Mouse (Mus musculus) intestine, embryonic 16.5 days (tissue): ENCODE results near the gene Zfp983. TPM values are rescaled to one million over a fixed set of nuclear protein-coding genes. Genes with fewer than 3 reads are reported as not detected.
"Not testable (repeated sequence)": the region's sequence is repeated elsewhere in the genome, so short reads cannot be mapped to it uniquely, and the experiment has no call there.

Experiments
- ATAC-seq: fragments of 200-750 bp; cut with Nextera tagmentation; 2 replicates; pipeline ENCODE4 v1.8.0; 2017; ENCODE audit warnings: moderate TSS enrichment, moderate library complexity
- H3K27ac ChIP-seq: fragments of 300-500 bp; sonication (generic); 2 replicates; pipeline ENCODE4 v1.5.1; 2014; ENCODE audit warnings: mild to moderate bottlenecking, low read length
- H3K27me3 ChIP-seq: fragments of 300-500 bp; sonication (generic); replicated peaks from 2 replicates; pipeline ENCODE4 v1.6.1; 2014; ENCODE audit warnings: low read length, control low read depth, mixed read lengths; ENCODE audit not compliant: control insufficient read depth, insufficient read depth
- H3K36me3 ChIP-seq: fragments of 300-500 bp; sonication (generic); 2 replicates; pipeline ENCODE4 v1.6.1; 2014; ENCODE audit warnings: low read length, control low read depth; ENCODE audit not compliant: control insufficient read depth, insufficient read depth
- H3K4me1 ChIP-seq: fragments of 300-500 bp; sonication (generic); 2 replicates; pipeline ENCODE4 v1.6.1; 2014; ENCODE audit warnings: low read length, control low read depth, mixed read lengths; ENCODE audit not compliant: control insufficient read depth, insufficient read depth
- H3K4me2 ChIP-seq: fragments of 300-500 bp; sonication (generic); 2 replicates; pipeline ENCODE4 v1.6.1; 2014; ENCODE audit warnings: low read depth, low read length, control low read depth
- H3K4me3 ChIP-seq: fragments of 300-500 bp; sonication (generic); 2 replicates; pipeline ENCODE4 v1.5.1; 2014; ENCODE audit warnings: mild to moderate bottlenecking, low read length
- H3K9ac ChIP-seq: fragments of 300-500 bp; sonication (generic); 2 replicates; pipeline ENCODE4 v1.6.1; 2014; ENCODE audit warnings: low read depth, low read length
- H3K9me3 ChIP-seq: fragments of 300-500 bp; sonication (generic); 2 replicates; pipeline ENCODE4 v1.6.1; 2016; ENCODE audit warnings: low read length, control low read depth; ENCODE audit not compliant: control insufficient read depth
- WGBS: fragments of 180-500 bp; shearing (Covaris S2); extraction: QIAGEN DNeasy Blood & Tissue Kit; methylation state at CpG from one replicate; pipeline ENCODE4 v1.1.7; 2014; 5-methylcytosine and 5-hydroxymethylcytosine counted together
- polyA plus RNA-seq: library from polyadenylated mRNA; unstranded; fragments of >200 nt; fragmentation: Nextera tagmentation; extraction: Ambion mirVana; gene quantifications from 2 replicates; pipeline ENCODE4 v1.2.1, GENCODE M21; 2015

The Zfp983 gene
- polyA plus RNA-seq, 1 experiment from 2014 or later = 3.4 TPM

DNA sequence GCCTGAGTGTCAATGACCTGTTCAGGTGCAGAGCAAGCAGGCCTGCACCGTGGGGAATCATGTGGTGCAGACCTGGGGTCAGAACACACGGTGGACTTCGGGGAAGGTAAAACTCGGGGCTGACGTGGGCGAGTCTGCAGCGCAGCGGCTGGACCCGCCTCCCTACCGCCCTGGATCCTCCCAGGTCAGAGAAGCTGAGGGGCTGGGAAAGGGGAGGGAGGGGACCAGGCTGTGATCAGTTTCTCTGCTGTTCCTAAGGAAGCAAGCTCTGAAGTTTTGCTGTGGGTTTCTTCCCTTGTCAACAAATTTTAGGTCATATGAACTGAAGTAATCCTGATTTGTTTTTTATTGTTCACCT, 29.6 kb downstream of the Zfp983 start:
- peak overlapping the region; percentile 49 for H3K4me2 ChIP-seq

GRCm38 (mm10) chr17:21691560-21691959, 41.1 kb downstream of the Zfp983 start, which contains the start of gene Gm10226:
Gene Gm10226, plus strand, starts transcription at chr17:21691860.
- Histone ChIP-seq H3K4me3 (no peak within 1 kb of the TSS), H3K4me2 (no peak within 1 kb of the TSS), H3K27me3 (no peaks in the 10 kb centered on the region), H3K4me1 (no peaks in the 10 kb centered on the region), H3K27ac (no peak within 1 kb of the TSS), H3K9me3 (no peaks in the 10 kb centered on the region), H3K36me3 (no peaks in the 10 kb centered on the region), H3K9ac (no peak within 1 kb of the TSS)
- no peak for ATAC-seq
- 91% methylated on average over 3 of the region's 3 CpGs for WGBS

More for the DNA sequence above, 29.6 kb downstream of the Zfp983 start:
- peak overlapping the region; percentile 53 for H3K4me3 ChIP-seq
- H3K27ac ChIP-seq = peak overlapping the region; percentile 79; the same call in 1 of the 2 replicates
- not testable (repeated sequence) for H3K4me1 ChIP-seq, H3K9me3 ChIP-seq, H3K27me3 ChIP-seq, H3K36me3 ChIP-seq
- peak overlapping the region; percentile 59 for H3K9ac ChIP-seq
- ATAC-seq = peak; percentile 91
- WGBS = 0% methylated on average over 10 of the region's 10 CpGs

DNA sequence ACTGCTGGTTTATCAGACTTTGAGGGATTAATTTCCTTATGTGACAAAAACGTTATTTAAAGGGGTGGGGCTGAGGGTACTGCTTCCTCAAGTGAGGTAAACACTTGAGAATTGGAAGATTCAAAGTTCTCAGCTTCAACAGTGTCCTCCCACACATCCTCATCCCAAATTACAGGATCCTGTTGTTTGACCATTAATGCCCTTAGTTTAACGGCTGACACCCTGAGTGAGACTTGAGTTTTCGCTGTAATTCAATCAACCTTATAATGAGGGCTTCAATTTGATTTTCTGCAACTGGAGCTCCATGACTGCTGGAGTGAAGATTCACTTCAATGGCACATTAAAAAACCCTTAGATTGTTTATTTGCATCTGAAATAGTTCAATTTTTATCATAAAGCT, 42.9 kb downstream of the Zfp983 start:
- H3K4me2 ChIP-seq = no peak overlapping the region
- WGBS = 72% methylated on average over 3 of the region's 3 CpGs
- H3K9ac ChIP-seq = no peak overlapping the region
- H3K27ac ChIP-seq = no peak overlapping the region
- no peaks in the 10 kb centered on the region for H3K36me3 ChIP-seq
- ATAC-seq = no peak
- H3K4me1 ChIP-seq = no peaks in the 10 kb centered on the region
- H3K4me3 ChIP-seq = no peak overlapping the region
- H3K27me3 ChIP-seq = no peaks in the 10 kb centered on the region
- H3K9me3 ChIP-seq = no peaks in the 10 kb centered on the region

DNA sequence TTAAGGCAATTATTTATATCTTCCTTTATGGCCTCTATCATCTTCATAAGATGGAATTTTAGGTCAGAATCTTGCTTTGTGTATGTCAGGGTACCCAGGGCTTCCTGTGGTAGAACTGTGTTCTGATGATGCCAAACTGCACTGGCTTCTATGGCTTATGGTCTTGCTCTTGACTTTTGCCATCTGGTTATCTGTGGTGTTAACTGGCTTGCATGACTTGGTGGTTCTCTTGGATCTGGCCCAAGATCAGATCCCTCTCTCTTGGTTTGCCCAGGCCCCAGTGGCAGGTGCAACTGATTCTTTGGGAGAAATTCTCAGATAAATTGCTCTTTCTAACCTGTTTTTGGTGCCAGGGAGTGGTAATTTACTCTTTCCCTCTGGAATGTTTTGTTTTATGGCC, 45.6 kb downstream of the Zfp983 start:
- Histone ChIP-seq H3K9ac (no peak overlapping the region), H3K27ac (no peak overlapping the region), H3K4me2 (no peak overlapping the region), H3K4me3 (no peak overlapping the region), H3K4me1 (no peaks in the 10 kb centered on the region), H3K27me3 (no peaks in the 10 kb centered on the region), H3K9me3 (no peaks in the 10 kb centered on the region), H3K36me3 (no peaks in the 10 kb centered on the region)
- ATAC-seq = no peak

GRCm38 (mm10) chr17:21702281-21703240, 52.1 kb downstream of the Zfp983 start:
- H3K36me3 ChIP-seq = no peaks in the 10 kb centered on the region
- H3K27me3 ChIP-seq = no peaks in the 10 kb centered on the region
- 0 out of 2 replicates have a peak, but pooled peaks cover 2% of the 10 kb centered on the region for H3K4me1 ChIP-seq
- H3K27ac ChIP-seq = no peak overlapping the region
- ATAC-seq = peak; percentile 26; the same call in 1 of the 2 replicates
- no peak overlapping the region for H3K4me2 ChIP-seq
- H3K9ac ChIP-seq = no peak overlapping the region
- H3K9me3 ChIP-seq = no peaks in the 10 kb centered on the region
- WGBS = 35% methylated on average over 5 of the region's 5 CpGs
- no peak overlapping the region for H3K4me3 ChIP-seq

- Histone ChIP-seq H3K36me3 (no peaks in the 10 kb centered on the region), H3K4me2 (no peak overlapping the region), H3K27me3 (no peaks in the 10 kb centered on the region), H3K9me3 (no peaks in the 10 kb centered on the region), H3K4me1 (peaks cover 4% of the 10 kb centered on the region; the same call in 1 of the 2 replicates), H3K9ac (no peak overlapping the region), H3K4me3 (no peak overlapping the region), H3K27ac (no peak overlapping the region)
- 76% methylated on average over 1 of the region's 1 CpGs for whole genome bisulfite sequencing
- ATAC-seq = no peak
Measured at GRCm38 (mm10) chr17:21703414-21703813, 53.0 kb downstream of the Zfp983 start.

DNA sequence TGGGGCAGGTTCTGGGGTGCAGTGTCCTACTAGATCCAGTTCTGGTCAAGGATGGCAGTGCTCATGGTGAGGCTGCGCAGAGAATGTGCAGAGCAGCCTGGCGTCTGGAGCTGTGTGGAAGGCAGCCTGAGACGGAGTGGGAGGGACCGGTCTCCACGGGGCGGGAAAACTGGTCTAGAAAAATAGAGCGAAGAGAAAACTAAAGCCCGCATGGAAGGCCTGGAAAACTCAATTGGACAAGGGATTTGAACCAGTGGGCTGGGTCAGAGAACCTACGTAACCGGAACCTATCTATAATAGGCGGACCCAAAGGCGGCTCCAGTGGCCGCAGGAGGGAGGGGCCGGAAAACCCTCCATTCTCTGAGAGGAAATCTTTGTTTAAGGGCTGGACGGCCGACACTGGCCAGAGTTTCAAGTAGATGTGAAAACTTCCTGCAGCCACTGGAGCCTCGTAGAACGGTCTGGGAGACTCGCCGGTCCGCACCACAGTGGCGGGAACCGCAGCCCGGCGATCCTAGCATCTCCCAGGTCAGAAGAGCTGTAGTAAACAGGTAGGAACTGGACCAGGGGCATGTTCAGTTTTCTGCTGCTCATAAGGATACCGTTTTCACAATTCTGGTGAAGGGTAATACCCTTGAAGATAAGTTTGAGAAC, 57.0 kb downstream of the Zfp983 start, which contains the start of gene Zfp760:
TSS of gene Zfp760 (plus strand) at position 399 of the 654 bp plus-strand sequence.
- H3K36me3 ChIP-seq = no peaks in the 10 kb centered on the region
- H3K27ac ChIP-seq = peak within 1 kb of the TSS; percentile 92
- H3K4me2 ChIP-seq = peak within 1 kb of the TSS; percentile 68
- H3K27me3 ChIP-seq = no peaks in the 10 kb centered on the region
- 8% methylated on average over 26 of the region's 26 CpGs for WGBS
- H3K4me3 ChIP-seq = peak within 1 kb of the TSS; percentile 63
- peak; percentile 99 for ATAC-seq
- no peaks in the 10 kb centered on the region for H3K9me3 ChIP-seq
- peak within 1 kb of the TSS; percentile 76 for H3K9ac ChIP-seq
- H3K4me1 ChIP-seq = peaks cover 7% of the 10 kb centered on the region; the same call in 1 of the 2 replicates

DNA sequence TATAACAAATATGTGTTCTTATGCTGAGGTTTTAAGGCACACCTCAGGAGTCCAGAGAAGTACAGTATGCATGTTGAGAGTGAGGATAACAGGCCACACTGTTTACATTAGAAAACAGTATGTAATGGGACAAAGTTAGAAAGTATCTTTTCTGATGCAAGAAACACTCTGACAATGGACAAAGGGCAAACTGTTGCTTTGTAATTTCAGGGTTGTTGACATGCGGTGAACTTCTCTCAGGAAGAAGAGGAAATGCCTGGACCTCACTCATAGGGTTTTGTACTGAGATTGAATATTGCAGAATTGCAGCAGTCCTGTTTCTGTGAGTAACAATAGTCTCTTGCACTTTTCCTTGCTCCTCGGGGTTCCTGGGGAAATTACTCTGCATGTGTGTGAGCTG, 58.0 kb downstream of the Zfp983 start:
- Histone ChIP-seq H3K9me3 (no peaks in the 10 kb centered on the region), H3K27me3 (no peaks in the 10 kb centered on the region), H3K9ac (0 out of 2 replicates have a peak overlapping the region, but pooled peaks have one; percentile 45), H3K36me3 (no peaks in the 10 kb centered on the region), H3K4me3 (peak overlapping the region; percentile 63), H3K27ac (peak overlapping the region; percentile 10; the same call in 1 of the 2 replicates), H3K4me1 (peaks cover 7% of the 10 kb centered on the region; the same call in 1 of the 2 replicates), H3K4me2 (peak overlapping the region; percentile 68)
- 35% methylated on average over 2 of the region's 2 CpGs for WGBS
- no peak for ATAC-seq
